ENCODE assay signal across 15 mouse cellular contexts in genomic region chr6:119554439-119554838, GRCm38 (mm10). TPM values are rescaled to one million over a fixed set of nuclear protein-coding genes. Genes with fewer than 3 reads are reported as not detected.
DNase-seq lines count a peak whose midpoint lies in the region; ATAC-seq and TF ChIP-seq lines count a peak whose summit lies in the region.
"Had no signal": no experiment of that assay in that cellular context is flagged by ENCODE, and none has a peak within 500 bp of the region (broad histone marks: within the 10 kb centered on the region; RNA-seq: fewer than 3 reads in every experiment).

No protein-coding gene starts in this region.

- peak; percentile 63 for DNase-seq in forebrain, embryonic 11.5 days (ENCODE audit: low spot score)
- DNase-seq in forebrain, embryonic 14.5 days (ENCODE audit: low spot score): no peak
- DNase-seq in lung, embryonic 14.5 days: no peak
- no peak for DNase-seq in lung, adult 2 months
- no peak for DNase-seq in liver, embryonic 14.5 days (ENCODE audit: low read depth in 3 of 3, low spot score in 3 of 3)
- no peak for DNase-seq in ovary, postnatal 36 days (ENCODE audit: low spot score)
- DNase-seq in adrenal gland, adult (ENCODE audit: inconsistent age in 2 of 2, low spot score in 1 of 2): no peak
- DNase-seq: cerebellum, postnatal 10 days; lung, postnatal 10 days; right cerebral cortex, postnatal 25 days had no signal

- H3K4me1 ChIP-seq in forebrain, embryonic 11.5 days (replicated peaks; ENCODE audit: control insufficient read depth, insufficient read depth, low read length): no peaks in the 10 kb centered on the region
- H3K4me1 ChIP-seq in forebrain, embryonic 14.5 days (ENCODE audit: control insufficient read depth, insufficient read depth, low read length): no peaks in the 10 kb centered on the region
- no peaks in the 10 kb centered on the region for H3K4me1 ChIP-seq in lung, embryonic 14.5 days (ENCODE audit: insufficient read depth)
- no peaks in the 10 kb centered on the region for H3K4me1 ChIP-seq in lung, adult 2 months (ENCODE audit: control insufficient read depth, insufficient read depth, low read length)
- no peaks in the 10 kb centered on the region for H3K4me1 ChIP-seq in ES-Bruce4 (ENCODE audit: control insufficient read depth, insufficient read depth, low read length)
- H3K4me1 ChIP-seq in liver, embryonic 14.5 days (replicated peaks; ENCODE audit: control insufficient read depth in 2 of 2, insufficient read depth in 2 of 2, low read length in 1 of 2): 0 out of 4 replicates have a peak, but pooled peaks cover 0 to 1% of the 10 kb centered on the region in 2 experiments
- H3K4me1 ChIP-seq: embryonic facial prominence, embryonic 13.5 days; forebrain, embryonic 13.5 days; midbrain, embryonic 12.5 days had no signal

- peak; percentile 40 for TF ChIP-seq CTCF in lung, embryonic 14.5 days (IDR thresholded peaks at IDR 0.05; ENCODE audit: low read depth)
- no peak for TF ChIP-seq CTCF in lung, adult 2 months (IDR thresholded peaks at IDR 0.05; ENCODE audit: insufficient read depth, low read length)
- peak; percentile 57 for TF ChIP-seq CTCF in ES-Bruce4 (IDR thresholded peaks at IDR 0.05; ENCODE audit: low read depth, low read length)
- TF ChIP-seq CTCF in liver, embryonic 14.5 days (IDR thresholded peaks at IDR 0.05; ENCODE audit: low read depth): peak; percentile 66

- H3K4me2 ChIP-seq in forebrain, embryonic 11.5 days (ENCODE audit: low read depth, low read length, severe bottlenecking): no peak overlapping the region
- no peak overlapping the region for H3K4me2 ChIP-seq in forebrain, embryonic 14.5 days (ENCODE audit: low read length)
- H3K4me2 ChIP-seq in lung, embryonic 14.5 days: no peak overlapping the region
- H3K4me2 ChIP-seq in liver, embryonic 14.5 days (ENCODE audit: low read depth): no peak overlapping the region
- H3K4me2 ChIP-seq: embryonic facial prominence, embryonic 13.5 days; forebrain, embryonic 13.5 days; midbrain, embryonic 12.5 days had no signal

- H3K27ac ChIP-seq in forebrain, embryonic 11.5 days (ENCODE audit: low read depth, low read length): no peak overlapping the region
- H3K27ac ChIP-seq in forebrain, embryonic 14.5 days (ENCODE audit: low read depth, low read length): no peak overlapping the region
- H3K27ac ChIP-seq in lung, embryonic 14.5 days (ENCODE audit: low read depth): no peak overlapping the region
- H3K27ac ChIP-seq in ES-Bruce4 (ENCODE audit: insufficient read depth, low read length): no peak overlapping the region
- H3K27ac ChIP-seq in liver, embryonic 14.5 days: no peak overlapping the region
- H3K27ac ChIP-seq: embryonic facial prominence, embryonic 13.5 days; forebrain, embryonic 13.5 days; limb, embryonic 10.5 days; midbrain, embryonic 12.5 days had no signal

- no peaks in the 10 kb centered on the region for H3K36me3 ChIP-seq in forebrain, embryonic 11.5 days (ENCODE audit: control insufficient read depth, insufficient read depth, low read length)
- no peaks in the 10 kb centered on the region for H3K36me3 ChIP-seq in forebrain, embryonic 14.5 days (ENCODE audit: control insufficient read depth, insufficient read depth, low read length)
- H3K36me3 ChIP-seq in lung, embryonic 14.5 days (ENCODE audit: insufficient read depth): no peaks in the 10 kb centered on the region
- H3K36me3 ChIP-seq in ES-Bruce4 (ENCODE audit: control insufficient read depth, insufficient read depth, low read length, poor library complexity, severe bottlenecking): no peaks in the 10 kb centered on the region
- no peaks in the 10 kb centered on the region for H3K36me3 ChIP-seq in liver, embryonic 14.5 days (replicated peaks; ENCODE audit: control insufficient read depth, insufficient read depth, low read depth)
- H3K36me3 ChIP-seq: embryonic facial prominence, embryonic 13.5 days; limb, embryonic 10.5 days; midbrain, embryonic 12.5 days had no signal

- 74% methylated on average over 8 of the region's 8 CpGs for WGBS in forebrain, embryonic 11.5 days
- 65% methylated on average over 8 of the region's 8 CpGs for WGBS in forebrain, embryonic 14.5 days
- whole genome bisulfite sequencing in lung, embryonic 14.5 days: 70% methylated on average over 8 of the region's 8 CpGs
- WGBS in lung, adult 2 months: 69% methylated on average over 8 of the region's 8 CpGs
- WGBS in liver, embryonic 14.5 days (ENCODE audit: insufficient replicate concordance): 57% methylated on average over 8 of the region's 8 CpGs

- no peak for TF ChIP-seq POLR2A in lung, adult 2 months (IDR thresholded peaks at IDR 0.05; ENCODE audit: borderline replicate concordance, extremely low read depth, low read depth, low read length)
- TF ChIP-seq POLR2A in ES-Bruce4 (IDR thresholded peaks at IDR 0.05; ENCODE audit: insufficient read depth, low read length): no peak

- no peak for TF ChIP-seq EP300 in ES-Bruce4 (IDR thresholded peaks at IDR 0.05; ENCODE audit: insufficient read depth, low read depth, low read length)
- no peak for TF ChIP-seq EP300 in liver, embryonic 14.5 days (IDR thresholded peaks at IDR 0.05; ENCODE audit: low read depth)

- no peaks in the 10 kb centered on the region for H3K9me3 ChIP-seq in forebrain, embryonic 11.5 days (ENCODE audit: control insufficient read depth, low read length)
- H3K9me3 ChIP-seq in forebrain, embryonic 14.5 days (replicated peaks; ENCODE audit: control insufficient read depth, low read length): no peaks in the 10 kb centered on the region
- H3K9me3 ChIP-seq in lung, embryonic 14.5 days (ENCODE audit: low read depth, low read length): no peaks in the 10 kb centered on the region
- no peaks in the 10 kb centered on the region for H3K9me3 ChIP-seq in ES-Bruce4 (replicated peaks; ENCODE audit: control insufficient read depth, insufficient read depth, low read length, poor library complexity, severe bottlenecking)
- H3K9me3 ChIP-seq in liver, embryonic 14.5 days (ENCODE audit: control insufficient read depth, low read length): no peaks in the 10 kb centered on the region
- H3K9me3 ChIP-seq: embryonic facial prominence, embryonic 13.5 days; forebrain, embryonic 13.5 days; limb, embryonic 10.5 days; midbrain, embryonic 12.5 days had no signal

- H3K27me3 ChIP-seq in forebrain, embryonic 11.5 days (ENCODE audit: control insufficient read depth, insufficient read depth, low read length): no peaks in the 10 kb centered on the region
- H3K27me3 ChIP-seq in forebrain, embryonic 14.5 days (replicated peaks; ENCODE audit: control insufficient read depth, insufficient read depth, low read length): no peaks in the 10 kb centered on the region
- no peaks in the 10 kb centered on the region for H3K27me3 ChIP-seq in lung, embryonic 14.5 days (ENCODE audit: insufficient read depth, low read length)
- no peaks in the 10 kb centered on the region; the same call in 1 of the 2 replicates for H3K27me3 ChIP-seq in ES-Bruce4 (ENCODE audit: control insufficient read depth, insufficient read depth, low read length, poor library complexity, severe bottlenecking)
- H3K27me3 ChIP-seq in liver, embryonic 14.5 days (ENCODE audit: control insufficient read depth, insufficient read depth, low read length): no peaks in the 10 kb centered on the region
- H3K27me3 ChIP-seq: embryonic facial prominence, embryonic 13.5 days; forebrain, embryonic 13.5 days; midbrain, embryonic 12.5 days had no signal

- H3K4me3 ChIP-seq in forebrain, embryonic 11.5 days (ENCODE audit: low read depth, low read length): no peak overlapping the region
- H3K4me3 ChIP-seq in forebrain, embryonic 14.5 days (ENCODE audit: low read depth, low read length): no peak overlapping the region
- H3K4me3 ChIP-seq in lung, embryonic 14.5 days (ENCODE audit: low read depth, low read length): no peak overlapping the region
- no peak overlapping the region for H3K4me3 ChIP-seq in lung, adult 2 months (replicated peaks; ENCODE audit: extremely low read depth, low read depth, low read length)
- H3K4me3 ChIP-seq in ES-Bruce4 (ENCODE audit: low read depth, low read length): no peak overlapping the region
- no peak overlapping the region for H3K4me3 ChIP-seq in liver, embryonic 14.5 days (ENCODE audit: insufficient read depth in 1 of 2, low read depth in 2 of 2, low read length in 2 of 2)
- H3K4me3 ChIP-seq: embryonic facial prominence, embryonic 13.5 days; forebrain, embryonic 13.5 days; limb, embryonic 10.5 days; midbrain, embryonic 12.5 days had no signal

- no peak overlapping the region for H3K9ac ChIP-seq in forebrain, embryonic 11.5 days (ENCODE audit: low read length)
- H3K9ac ChIP-seq in forebrain, embryonic 14.5 days (ENCODE audit: low read length): no peak overlapping the region
- no peak overlapping the region for H3K9ac ChIP-seq in lung, embryonic 14.5 days
- no peak overlapping the region for H3K9ac ChIP-seq in ES-Bruce4 (ENCODE audit: low read depth, poor library complexity, severe bottlenecking)
- no peak overlapping the region for H3K9ac ChIP-seq in liver, embryonic 14.5 days (replicated peaks)
- H3K9ac ChIP-seq: embryonic facial prominence, embryonic 13.5 days; forebrain, embryonic 13.5 days; midbrain, embryonic 12.5 days had no signal

- no peak for ATAC-seq in forebrain, embryonic 11.5 days (replicated peaks; ENCODE audit: low FRiP score)
- ATAC-seq in forebrain, embryonic 14.5 days: no peak
- ATAC-seq in lung, embryonic 14.5 days (ENCODE audit: insufficient read depth): no peak
- ATAC-seq in liver, embryonic 14.5 days (ENCODE audit: insufficient read depth): no peak
- ATAC-seq: forebrain, embryonic 13.5 days had no signal

RNA-seq across cellular contexts. Expression of gene Wnt5b, which starts 10.3 kb away (rescaled TPM):
- 14.5 and 16.1 TPM in 2 replicates for polyA plus RNA-seq in forebrain, embryonic 11.5 days (2014; fragmentation: Nextera tagmentation; extraction: Ambion mirVana)
- 3.0 and 3.4 TPM in 2 replicates for polyA plus RNA-seq in forebrain, embryonic 14.5 days (2014; fragmentation: Nextera tagmentation; extraction: Ambion mirVana)
- polyA plus RNA-seq in lung, embryonic 14.5 days (2014; fragmentation: Nextera tagmentation; extraction: Ambion mirVana): 6.8 and 7.4 TPM in 2 replicates
- 3.2 and 4.7 TPM in 2 replicates for polyA plus RNA-seq in lung, adult 2 months (2012; rRNA removed)
- 2.5 and 2.8 TPM in 2 replicates for polyA plus RNA-seq in ES-Bruce4 (2011; ENCODE audit: insufficient read depth, insufficient read length, low read depth, missing spikeins)
- polyA plus RNA-seq in liver, embryonic 14.5 days (2012; rRNA removed): 0.17 and 0.26 TPM in 2 replicates
- 0.28 and 0.50 TPM in 2 replicates for polyA plus RNA-seq in liver, embryonic 14.5 days (2014; fragmentation: Nextera tagmentation; extraction: Ambion mirVana)
